Mouse (Mus musculus) gastrocnemius, adult 2 months (tissue): ENCODE measurements around the gene Rps6ka5. TPM values are rescaled to one million over a fixed set of nuclear protein-coding genes. Genes with fewer than 3 reads are reported as not detected.

ENCODE experiments used
- DNase-seq: peaks from one replicate; pipeline ENCODE4 v3.0.0; 2022
- H3K27ac ChIP-seq: fragments of 200-600 bp; 2 replicates; pipeline ENCODE4 v1.8.1; 2022; ENCODE audit warnings: mild to moderate bottlenecking
- H3K4me3 ChIP-seq: fragments of 200-600 bp; 2 replicates; pipeline ENCODE4 v1.8.1; 2022; ENCODE audit warnings: mild to moderate bottlenecking, moderate library complexity
- CTCF ChIP-seq: fragments of 200-600 bp; IDR thresholded peaks from 2 replicates; pipeline ENCODE4 v1.8.1; 2022; ENCODE audit warnings: antibody characterized with exemption, mild to moderate bottlenecking, moderate library complexity
- intact Hi-C: fragments of 180-260 bp; cut with DNase I; formaldehyde crosslinking; loops from one replicate; pipeline ENCODE4 v1.15.1; 2025
- total RNA-seq, 2 experiments: library from RNA; stranded (reverse); gene quantifications; 2 replicates each; pipeline ENCODE4 v1.2.3; 2021

The Rps6ka5 gene
- total RNA-seq, 2 experiments from 2014 or later, result 11.1 to 11.8 TPM

GRCm38 (mm10) chr12:100529172-100529571 is 197.6 kb downstream of the Rps6ka5 start:
- no peak for TF ChIP-seq CTCF
- peak overlapping the region; percentile 89 for H3K27ac ChIP-seq
- H3K4me3 ChIP-seq, result peak overlapping the region; percentile 61
- peak; percentile 84 for DNase-seq
- intact Hi-C loops, result no loop called here

GRCm38 (mm10) chr12:100528246-100528645 is 198.5 kb downstream of the Rps6ka5 start:
- DNase-seq, result peak; percentile 59
- no peak for TF ChIP-seq CTCF
- H3K4me3 ChIP-seq, result peak overlapping the region; percentile 61
- intact Hi-C loops, result no loop called here
- H3K27ac ChIP-seq, result peak overlapping the region; percentile 89

- no peak for TF ChIP-seq CTCF
- Histone ChIP-seq H3K27ac (peak overlapping the region; percentile 89), H3K4me3 (peak overlapping the region; percentile 61)
- DNase-seq, result peak; percentile 85
- intact Hi-C loops, result no loop called here
Measured at GRCm38 (mm10) chr12:100527753-100528152, 199.0 kb downstream of the Rps6ka5 start.

- peak overlapping the region; percentile 61 for H3K4me3 ChIP-seq
- no peak for TF ChIP-seq CTCF
- intact Hi-C loops, result no loop called here
- H3K27ac ChIP-seq, result peak overlapping the region; percentile 89
- DNase-seq, result no peak
Measured at GRCm38 (mm10) chr12:100527241-100527640, 199.5 kb downstream of the Rps6ka5 start.

GRCm38 (mm10) chr12:100525939-100526338 is 200.8 kb downstream of the Rps6ka5 start:
- no peak for DNase-seq
- intact Hi-C loops, result no loop called here
- TF ChIP-seq CTCF, result no peak
- Histone ChIP-seq H3K27ac (peak overlapping the region; percentile 89; the same call in 1 of the 2 replicates), H3K4me3 (no peak overlapping the region)

- peak within 1 kb of the TSS; percentile 92 for H3K4me3 ChIP-seq
- intact Hi-C loops, result loop anchor here (5.0 kb wide), 2 partner anchors 318 to 333 kb away; no protein-coding TSS in a partner anchor
- DNase-seq, result peak; percentile 83
- peak within 1 kb of the TSS; percentile 94 for H3K27ac ChIP-seq
- TF ChIP-seq CTCF, result peak; percentile 64
Measured at GRCm38 (mm10) chr12:100520794-100521186, 206.0 kb downstream of the Rps6ka5 start, which contains the start of gene Ttc7b. Gene Ttc7b (minus strand): TSS chr12:100520826.

- no peak for TF ChIP-seq CTCF
- peak; percentile 81 for DNase-seq
- intact Hi-C loops, result loop anchor here (5.0 kb wide), 2 partner anchors 318 to 333 kb away; no protein-coding TSS in a partner anchor
- H3K27ac ChIP-seq, result peak overlapping the region; percentile 94
- peak overlapping the region; percentile 92 for H3K4me3 ChIP-seq
Measured at GRCm38 (mm10) chr12:100520077-100520793, 206.5 kb downstream of the Rps6ka5 start.

GRCm38 (mm10) chr12:100519684-100520076 is 207.1 kb downstream of the Rps6ka5 start:
- Histone ChIP-seq H3K4me3 (peak overlapping the region; percentile 92), H3K27ac (peak overlapping the region; percentile 94)
- intact Hi-C loops, result loop anchor here (2.0 to 10.0 kb wide), 4 partner anchors 39 to 332 kb away; no protein-coding TSS in a partner anchor
- peak; percentile 46 for DNase-seq
- TF ChIP-seq CTCF, result no peak

- intact Hi-C loops, result loop anchor here (10.0 kb wide), 1 partner anchor 63 kb away; no protein-coding TSS in a partner anchor
- Histone ChIP-seq H3K4me3 (0 out of 2 replicates have a peak overlapping the region, but pooled peaks have one; percentile 19), H3K27ac (peak overlapping the region; percentile 35)
- no peak for DNase-seq
- no peak for TF ChIP-seq CTCF
Measured at GRCm38 (mm10) chr12:100517371-100517770, 209.4 kb downstream of the Rps6ka5 start.

- no peak for TF ChIP-seq CTCF
- no peak for DNase-seq
- Histone ChIP-seq H3K27ac (no peak overlapping the region), H3K4me3 (no peak overlapping the region)
- intact Hi-C loops, result loop anchor here (10.0 kb wide), 1 partner anchor 61 kb away; no protein-coding TSS in a partner anchor
Measured at GRCm38 (mm10) chr12:100516161-100516838, 210.5 kb downstream of the Rps6ka5 start.

GRCm38 (mm10) chr12:100515493-100515892 is 211.3 kb downstream of the Rps6ka5 start:
- DNase-seq, result no peak
- intact Hi-C loops, result loop anchor here (10.0 kb wide), 1 partner anchor 61 kb away; no protein-coding TSS in a partner anchor
- H3K27ac ChIP-seq, result 0 out of 2 replicates have a peak overlapping the region, but pooled peaks have one; percentile 6
- no peak for TF ChIP-seq CTCF
- H3K4me3 ChIP-seq, result no peak overlapping the region

GRCm38 (mm10) chr12:100514611-100515010 is 212.2 kb downstream of the Rps6ka5 start:
- TF ChIP-seq CTCF, result no peak
- peak; percentile 22 for DNase-seq
- intact Hi-C loops, result loop anchor here (10.0 kb wide), 1 partner anchor 60 kb away; no protein-coding TSS in a partner anchor
- Histone ChIP-seq H3K27ac (peak overlapping the region; percentile 64), H3K4me3 (no peak overlapping the region)
